Mouse (Mus musculus) bone marrow, adult 2 months (tissue): ENCODE data around the gene Pold4. TPM values are rescaled to one million over a fixed set of nuclear protein-coding genes. Genes with fewer than 3 reads are reported as not detected.
A peak's percentile ranks its signal among the peaks of the same experiment; 100 is the strongest.

Experiments
- H3K27ac ChIP-seq: fragments of 200-500 bp; 2 replicates; pipeline ENCODE4 v1.5.1; 2012; ENCODE audit warnings: low read depth, mild to moderate bottlenecking, control low read depth, inconsistent platforms, low read length; ENCODE audit not compliant: control insufficient read depth, poor library complexity, insufficient read depth
- H3K4me1 ChIP-seq: fragments of 200-500 bp; 2 replicates; pipeline ENCODE4 v1.6.1; 2011; ENCODE audit warnings: low read length; ENCODE audit not compliant: control insufficient read depth, insufficient read depth
- H3K4me3 ChIP-seq: fragments of 200-500 bp; replicated peaks from 2 replicates; pipeline ENCODE3; 2011; ENCODE audit warnings: mild to moderate bottlenecking, low read depth, low read length, control low read depth; ENCODE audit not compliant: control insufficient read depth
- CTCF ChIP-seq: fragments of 200-500 bp; IDR thresholded peaks from 2 replicates; pipeline ENCODE4 v1.5.1; 2011; ENCODE audit warnings: low read length, control low read depth; ENCODE audit not compliant: control insufficient read depth, insufficient read depth
- POLR2A ChIP-seq: fragments of 200-500 bp; IDR thresholded peaks from 2 replicates; pipeline ENCODE4 v1.6.1; 2011; ENCODE audit warnings: low read depth, mild to moderate bottlenecking, control low read depth, low read length, borderline replicate concordance; ENCODE audit not compliant: control insufficient read depth
- WGBS: fragments of 180-500 bp; shearing (Covaris S2); methylation state at CpG from one replicate; pipeline ENCODE4 v1.1.7; 2018; 5-methylcytosine and 5-hydroxymethylcytosine counted together
- polyA plus RNA-seq: library from polyadenylated mRNA; stranded (reverse); fragments of >200 nt; gene quantifications from 2 replicates; pipeline ENCODE4 v1.2.4, GENCODE M21; 2011; ENCODE audit warnings: low replicate concordance; ENCODE audit not compliant: missing spikeins, insufficient read depth, insufficient read length

Pold4 gene
- polyA plus RNA-seq, 1 experiment = 54.7 TPM

DNA sequence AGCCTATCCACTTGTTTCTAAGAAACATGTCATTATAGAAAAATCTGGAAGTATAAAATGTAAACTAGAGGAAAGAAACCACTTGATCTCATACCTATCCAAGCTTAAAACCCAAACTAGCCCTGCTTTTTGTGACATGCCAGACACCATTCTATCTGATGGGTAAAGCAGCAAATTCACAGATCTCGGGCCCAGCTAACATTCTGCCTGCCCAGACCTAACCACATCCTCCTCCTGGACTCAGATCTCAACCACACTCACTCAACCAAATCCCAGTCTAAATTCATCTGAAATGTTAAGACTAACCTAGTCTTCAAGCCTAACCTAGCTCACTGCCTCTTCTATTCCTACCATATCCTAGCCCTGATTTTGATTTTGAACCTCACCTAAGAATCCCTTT, 12.9 kb upstream of the Pold4 start:
- Histone ChIP-seq H3K4me1 (peaks cover 18% of the 10 kb centered on the region), H3K4me3 (no peak overlapping the region), H3K27ac (peak overlapping the region; percentile 42; the same call in 1 of the 2 replicates)
- no peak for TF ChIP-seq POLR2A
- no peak for TF ChIP-seq CTCF
- 3% methylated on average over 1 of the region's 1 CpGs for WGBS

- no peak for TF ChIP-seq CTCF
- no peak for TF ChIP-seq POLR2A
- no peak overlapping the region for H3K4me3 ChIP-seq
- H3K27ac ChIP-seq = peak overlapping the region; percentile 26
- H3K4me1 ChIP-seq = peaks cover 17% of the 10 kb centered on the region
- 65% methylated on average over 6 of the region's 6 CpGs for WGBS
Measured at GRCm38 (mm10) chr19:4219943-4220342, 11.8 kb upstream of the Pold4 start.

DNA sequence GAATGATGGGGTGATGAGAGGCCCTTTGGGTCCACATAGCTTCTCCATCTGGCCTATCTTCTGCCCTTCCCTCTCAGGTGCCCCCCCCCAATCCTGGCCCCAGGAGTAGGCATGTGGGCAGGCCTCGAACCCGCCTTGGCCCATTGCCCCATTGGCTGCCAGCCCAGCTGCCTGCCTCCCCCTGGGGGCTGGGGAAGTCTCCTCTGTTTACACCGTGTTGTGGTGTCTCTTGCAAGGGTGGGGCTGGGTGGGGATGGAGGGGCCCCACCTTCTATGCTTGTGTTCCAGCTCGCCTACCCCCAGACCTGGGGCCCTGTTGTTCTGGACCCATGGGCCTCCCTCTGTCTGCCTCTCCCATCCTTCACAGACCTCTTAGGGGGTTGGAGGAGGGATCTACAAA, 11.3 kb upstream of the Pold4 start:
- TF ChIP-seq CTCF (no peak), POLR2A (no peak)
- WGBS = 18% methylated on average over 4 of the region's 4 CpGs
- Histone ChIP-seq H3K27ac (peak overlapping the region; percentile 26), H3K4me3 (no peak overlapping the region), H3K4me1 (peaks cover 17% of the 10 kb centered on the region)

DNA sequence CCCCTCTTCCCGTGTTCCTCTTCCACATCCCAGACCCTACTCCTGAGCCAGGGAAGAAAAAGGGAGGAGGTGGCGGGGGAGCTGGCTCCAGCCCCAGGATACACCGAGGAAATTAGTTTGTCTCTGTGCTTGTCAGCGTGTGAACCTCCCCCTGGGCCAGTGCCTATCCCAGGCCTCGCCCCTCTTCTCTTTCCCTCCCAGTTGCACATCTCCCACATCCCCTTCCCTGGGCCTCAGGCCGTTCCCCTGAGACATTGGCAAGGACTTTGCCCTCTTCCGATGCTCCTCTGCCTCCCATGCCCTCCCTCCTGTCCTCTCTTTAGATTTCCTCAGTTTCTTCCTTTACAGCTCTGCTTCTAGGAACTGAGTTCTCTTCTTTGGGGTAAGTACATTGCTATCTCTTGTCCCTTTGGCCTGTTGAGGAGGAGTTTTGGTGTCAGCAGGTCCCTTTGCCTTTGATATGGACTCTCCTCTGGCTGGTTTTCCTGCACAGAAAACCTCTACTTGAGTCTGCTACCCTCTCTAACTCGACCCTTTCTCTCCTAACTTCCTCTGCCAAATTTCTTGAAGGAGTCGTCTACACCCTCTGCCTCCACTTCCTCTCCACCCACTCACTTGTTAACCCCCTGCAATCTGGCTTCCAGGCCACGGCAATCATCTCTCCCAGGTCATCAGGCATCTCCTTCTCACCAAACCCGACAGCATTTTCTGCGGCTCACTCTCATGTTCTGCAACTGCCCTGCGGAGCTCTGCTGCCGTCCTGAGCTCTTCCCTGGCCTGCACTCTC, 10.5 kb upstream of the Pold4 start:
- H3K4me1 ChIP-seq = peaks cover 16% of the 10 kb centered on the region
- no peak for TF ChIP-seq CTCF
- TF ChIP-seq POLR2A = no peak

DNA sequence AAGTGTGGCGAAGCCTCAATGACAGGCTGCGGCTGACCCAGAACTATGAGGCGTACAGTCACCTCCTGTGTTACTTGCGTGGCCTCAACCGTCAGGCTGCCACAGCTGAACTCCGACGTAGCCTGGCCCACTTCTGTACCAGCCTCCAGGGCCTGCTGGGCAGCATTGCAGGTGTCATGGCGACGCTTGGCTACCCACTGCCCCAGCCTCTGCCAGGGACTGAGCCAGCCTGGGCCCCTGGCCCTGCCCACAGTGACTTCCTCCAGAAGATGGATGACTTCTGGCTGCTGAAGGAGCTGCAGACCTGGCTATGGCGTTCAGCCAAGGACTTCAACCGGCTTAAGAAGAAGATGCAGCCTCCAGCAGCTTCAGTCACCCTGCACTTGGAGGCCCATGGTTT, 9.5 kb upstream of the Pold4 start:
- peaks cover 19% of the 10 kb centered on the region for H3K4me1 ChIP-seq
- no peak overlapping the region for H3K4me3 ChIP-seq
- WGBS = 14% methylated on average over 11 of the region's 11 CpGs
- no peak for TF ChIP-seq CTCF
- peak; percentile 54; the same call in 1 of the 2 replicates for TF ChIP-seq POLR2A
- peak overlapping the region; percentile 62 for H3K27ac ChIP-seq

More for the DNA sequence above, 10.5 kb upstream of the Pold4 start:
- Histone ChIP-seq H3K27ac (peak overlapping the region; percentile 62), H3K4me3 (no peak overlapping the region)
- WGBS = 14% methylated on average over 14 of the region's 14 CpGs

DNA sequence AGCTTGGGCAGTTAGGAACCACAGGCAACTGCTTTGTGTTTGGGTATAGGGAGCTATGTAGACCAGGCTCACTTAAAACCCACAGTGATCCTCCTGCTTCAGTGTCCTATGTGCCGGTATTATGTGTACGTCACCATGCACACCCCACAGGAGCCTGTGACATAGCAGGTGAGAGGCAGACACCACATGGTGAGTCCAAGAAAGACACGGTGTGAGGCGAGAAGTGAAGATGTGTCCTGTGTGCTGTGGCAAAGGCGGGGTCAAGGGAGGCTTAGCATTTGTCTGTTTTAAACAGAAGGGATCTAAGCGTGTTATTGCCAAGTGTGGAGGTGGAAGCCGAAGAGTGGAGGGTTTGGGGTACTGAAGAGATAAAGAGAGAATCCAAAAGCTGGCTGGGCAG, 4.9 kb upstream of the Pold4 start:
- 19% methylated on average over 7 of the region's 7 CpGs for WGBS
- H3K4me3 ChIP-seq = no peak overlapping the region
- H3K4me1 ChIP-seq = peaks cover 16% of the 10 kb centered on the region
- peak overlapping the region; percentile 49; the same call in 1 of the 2 replicates for H3K27ac ChIP-seq
- TF ChIP-seq POLR2A (no peak), CTCF (no peak)

GRCm38 (mm10) chr19:4227446-4227845, 4.3 kb upstream of the Pold4 start:
- TF ChIP-seq POLR2A (no peak), CTCF (no peak)
- no peak overlapping the region for H3K4me3 ChIP-seq
- WGBS = 31% methylated on average over 5 of the region's 5 CpGs
- peaks cover 14% of the 10 kb centered on the region for H3K4me1 ChIP-seq
- H3K27ac ChIP-seq = no peak overlapping the region

DNA sequence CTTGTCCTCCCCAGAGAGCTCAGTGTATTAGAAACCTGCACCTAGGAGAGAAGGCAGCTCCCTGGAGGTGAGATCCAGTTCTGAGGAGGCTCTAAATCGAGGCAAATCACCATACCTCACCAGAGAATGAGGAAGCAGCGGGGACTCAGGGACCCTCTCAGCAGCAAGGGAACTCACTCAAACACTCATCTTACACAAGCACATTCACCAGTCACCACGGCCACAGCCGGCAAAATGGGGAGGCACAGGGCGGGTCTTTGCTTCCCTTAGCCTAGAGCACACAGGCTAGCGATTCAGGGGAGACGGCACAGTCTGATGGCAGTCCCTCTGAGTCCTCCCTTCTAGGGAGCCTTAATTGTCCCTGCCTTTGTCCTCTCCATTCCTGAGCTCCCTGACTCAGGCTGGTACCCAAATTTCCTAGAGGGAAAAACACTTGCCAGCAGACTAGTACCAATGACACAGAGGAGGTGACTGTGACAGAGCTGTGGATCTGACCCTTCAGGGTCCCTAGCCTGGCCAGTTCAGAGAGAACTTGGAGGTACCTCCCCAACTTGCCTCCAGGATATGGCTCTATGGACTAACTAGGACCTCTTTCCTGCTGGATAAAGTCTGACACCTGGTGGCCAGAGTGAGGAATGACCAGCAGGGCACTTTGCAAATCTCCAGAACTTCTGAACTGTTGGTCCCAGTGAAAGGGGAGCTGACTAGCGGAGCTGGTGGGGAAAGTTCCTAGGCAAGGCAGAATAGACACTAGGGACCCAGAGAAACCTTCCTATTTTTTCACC, 3.6 kb upstream of the Pold4 start:
- Histone ChIP-seq H3K27ac (no peak overlapping the region), H3K4me3 (no peak overlapping the region), H3K4me1 (peaks cover 10% of the 10 kb centered on the region)
- TF ChIP-seq CTCF = peak; percentile 81
- no peak for TF ChIP-seq POLR2A
- WGBS = 7% methylated on average over 8 of the region's 8 CpGs
